Comparison of ENCODE assay signal across 8 mouse cellular contexts in genomic region chr10:122047727-122048365, GRCm38 (mm10). TPM values are rescaled to one million over a fixed set of nuclear protein-coding genes. Genes with fewer than 3 reads are reported as not detected.
DNase-seq lines count a peak whose midpoint lies in the region; ATAC-seq and TF ChIP-seq lines count a peak whose summit lies in the region.

No protein-coding gene starts in this region.

- ATAC-seq in forebrain, embryonic 16.5 days, result peak; percentile 82
- ATAC-seq in liver, postnatal 0 days, result peak; percentile 74
- ATAC-seq in neural tube, embryonic 12.5 days (ENCODE audit: low FRiP score, low read depth), result peak; percentile 74
- peak; percentile 84 for ATAC-seq in stomach, embryonic 16.5 days (ENCODE audit: insufficient read depth, low FRiP score)

- peak overlapping the region; percentile 95 for H3K9ac ChIP-seq in forebrain, embryonic 16.5 days (replicated peaks; ENCODE audit: low read depth, low read length)
- H3K9ac ChIP-seq in liver, postnatal 0 days (replicated peaks), result peak overlapping the region; percentile 63
- peak overlapping the region; percentile 92 for H3K9ac ChIP-seq in neural tube, embryonic 12.5 days
- peak overlapping the region; percentile 93 for H3K9ac ChIP-seq in stomach, embryonic 16.5 days (ENCODE audit: low read length)

- peak overlapping the region; percentile 87 for H3K27ac ChIP-seq in forebrain, embryonic 16.5 days (ENCODE audit: low read length)
- no peak overlapping the region for H3K27ac ChIP-seq in liver, postnatal 0 days (ENCODE audit: low read depth)
- H3K27ac ChIP-seq in neural tube, embryonic 12.5 days, result peak overlapping the region; percentile 79
- peak overlapping the region; percentile 85 for H3K27ac ChIP-seq in stomach, embryonic 16.5 days (ENCODE audit: low read length)

- peak; percentile 85 for TF ChIP-seq CTCF in liver, postnatal 0 days (IDR thresholded peaks at IDR 0.05; ENCODE audit: low read depth)

- H3K36me3 ChIP-seq in forebrain, embryonic 16.5 days (ENCODE audit: control insufficient read depth, insufficient read depth), result no peaks in the 10 kb centered on the region
- H3K36me3 ChIP-seq in liver, postnatal 0 days (replicated peaks; ENCODE audit: insufficient read depth, low read length), result no peaks in the 10 kb centered on the region
- peaks cover 2% of the 10 kb centered on the region; the same call in 1 of the 2 replicates for H3K36me3 ChIP-seq in neural tube, embryonic 12.5 days
- H3K36me3 ChIP-seq in stomach, embryonic 16.5 days (ENCODE audit: control insufficient read depth, insufficient read depth, low read length), result no peaks in the 10 kb centered on the region

- WGBS in forebrain, embryonic 16.5 days, result 11% methylated on average over 42 of the region's 44 CpGs
- 40% methylated on average over 13 of the region's 44 CpGs for WGBS in liver, postnatal 0 days (ENCODE audit: insufficient replicate concordance)
- 14% methylated on average over 35 of the region's 44 CpGs for WGBS in neural tube, embryonic 12.5 days
- 12% methylated on average over 44 of the region's 44 CpGs for WGBS in stomach, embryonic 16.5 days

- H3K9me3 ChIP-seq in forebrain, embryonic 16.5 days (ENCODE audit: control insufficient read depth, low read length), result 0 out of 2 replicates have a peak, but pooled peaks cover 2% of the 10 kb centered on the region
- no peaks in the 10 kb centered on the region for H3K9me3 ChIP-seq in liver, postnatal 0 days (ENCODE audit: low read length)
- H3K9me3 ChIP-seq in neural tube, embryonic 12.5 days, result no peaks in the 10 kb centered on the region
- no peaks in the 10 kb centered on the region; the same call in 1 of the 2 replicates for H3K9me3 ChIP-seq in stomach, embryonic 16.5 days (replicated peaks; ENCODE audit: control insufficient read depth, low read length)

- H3K27me3 ChIP-seq in forebrain, embryonic 16.5 days (replicated peaks; ENCODE audit: control insufficient read depth, insufficient read depth, low read length), result no peaks in the 10 kb centered on the region
- H3K27me3 ChIP-seq in liver, postnatal 0 days (ENCODE audit: insufficient read depth, low read length), result peaks cover 11% of the 10 kb centered on the region
- H3K27me3 ChIP-seq in neural tube, embryonic 12.5 days (replicated peaks), result no peaks in the 10 kb centered on the region
- no peaks in the 10 kb centered on the region for H3K27me3 ChIP-seq in stomach, embryonic 16.5 days (ENCODE audit: control insufficient read depth, insufficient read depth, low read length)

- H3K4me3 ChIP-seq in forebrain, embryonic 16.5 days (replicated peaks; ENCODE audit: low read length), result peak overlapping the region; percentile 78
- H3K4me3 ChIP-seq in liver, postnatal 0 days (ENCODE audit: low read depth, low read length), result peak overlapping the region; percentile 63
- H3K4me3 ChIP-seq in neural tube, embryonic 12.5 days, result peak overlapping the region; percentile 84
- peak overlapping the region; percentile 83 for H3K4me3 ChIP-seq in stomach, embryonic 16.5 days (replicated peaks; ENCODE audit: low read length)

- H3K4me2 ChIP-seq in forebrain, embryonic 16.5 days (ENCODE audit: low read length), result peak overlapping the region; percentile 52
- H3K4me2 ChIP-seq in liver, postnatal 0 days (ENCODE audit: low read depth, low read length), result peak overlapping the region; percentile 86
- H3K4me2 ChIP-seq in neural tube, embryonic 12.5 days (replicated peaks), result peak overlapping the region; percentile 72
- H3K4me2 ChIP-seq in stomach, embryonic 16.5 days (ENCODE audit: low read depth, low read length), result peak overlapping the region; percentile 79

- peaks cover 12% of the 10 kb centered on the region for H3K4me1 ChIP-seq in forebrain, embryonic 16.5 days (replicated peaks; ENCODE audit: control insufficient read depth, insufficient read depth, low read length)
- 0 out of 2 replicates have a peak, but pooled peaks cover 2% of the 10 kb centered on the region for H3K4me1 ChIP-seq in liver, postnatal 0 days (ENCODE audit: insufficient read depth)
- H3K4me1 ChIP-seq in neural tube, embryonic 12.5 days, result peaks cover 14% of the 10 kb centered on the region
- peaks cover 11% of the 10 kb centered on the region for H3K4me1 ChIP-seq in stomach, embryonic 16.5 days (ENCODE audit: control insufficient read depth, insufficient read depth, low read length)

- peak; percentile 77 for DNase-seq in ES-CJ7 (ENCODE audit: low read depth, low spot score)
- DNase-seq in cerebellum, adult 18-20 months, result peak; percentile 38 to 76
- peak; percentile 94 to 95 for DNase-seq in heart, postnatal 14 days
- DNase-seq in kidney, postnatal 4 days, result peak; percentile 94 to 95
- peak; percentile 86 for DNase-seq in liver, postnatal 0 days

- no peak for TF ChIP-seq EP300 in liver, postnatal 0 days (IDR thresholded peaks at IDR 0.05; ENCODE audit: low read depth)

- intact Hi-C loops in heart, postnatal 14 days (cut with DNase I), result loop anchor here (2.0 to 5.0 kb wide), 4 partner anchors 41 to 211 kb away; no protein-coding TSS in a partner anchor

RNA-seq across cellular contexts. Expression of gene Srgap1, which starts 0.7 kb away (rescaled TPM):
- 29.9 and 32.0 TPM in 2 replicates for polyA plus RNA-seq in forebrain, embryonic 16.5 days (2015; fragmentation: Nextera tagmentation; extraction: Ambion mirVana)
- 1 to 10 TPM; 4.0 to 4.6 TPM for total RNA-seq in heart, postnatal 14 days (2021)
- polyA plus RNA-seq in liver, postnatal 0 days (2015; fragmentation: Nextera tagmentation; extraction: Ambion mirVana), result 0.90 and 0.96 TPM in 2 replicates
- 27.5 and 31.8 TPM in 2 replicates for polyA plus RNA-seq in neural tube, embryonic 12.5 days (2016; fragmentation: Nextera tagmentation; extraction: Ambion mirVana)
- 5.6 and 6.0 TPM in 2 replicates for polyA plus RNA-seq in stomach, embryonic 16.5 days (2015; fragmentation: Nextera tagmentation; extraction: Ambion mirVana)

RNA-seq across cellular contexts. Expression of gene Rxylt1, which starts 49.3 kb away (rescaled TPM):
- polyA plus RNA-seq in forebrain, embryonic 16.5 days (2015; fragmentation: Nextera tagmentation; extraction: Ambion mirVana), result 31.2 and 35.6 TPM in 2 replicates
- total RNA-seq in heart, postnatal 14 days (2021), result 10 to 100 TPM; 32.5 to 35.2 TPM
- polyA plus RNA-seq in liver, postnatal 0 days (2015; fragmentation: Nextera tagmentation; extraction: Ambion mirVana), result 28.1 and 30.5 TPM in 2 replicates
- polyA plus RNA-seq in neural tube, embryonic 12.5 days (2016; fragmentation: Nextera tagmentation; extraction: Ambion mirVana), result 38.5 and 43.2 TPM in 2 replicates
- polyA plus RNA-seq in stomach, embryonic 16.5 days (2015; fragmentation: Nextera tagmentation; extraction: Ambion mirVana), result 40.3 and 44.1 TPM in 2 replicates
